Mouse (Mus musculus): ENCODE results near the gene Gm20695. TPM values are rescaled to one million over a fixed set of nuclear protein-coding genes. Genes with fewer than 3 reads are reported as not detected.

Gene Gm20695
- total RNA-seq, 4 experiments from 2014 or later = 0.87 to 1.0 TPM; not detected in 2

GRCm38 (mm10) chr16:3895173-3895792, 10.8 kb downstream of the Gm20695 start:
- peak; percentile 76 for DNase-seq (ENCODE audit: low spot score)

GRCm38 (mm10) chr16:3896046-3896445, 11.6 kb downstream of the Gm20695 start:
- no peak for DNase-seq (ENCODE audit: low spot score)

- no peak for DNase-seq (ENCODE audit: low spot score)
Measured at GRCm38 (mm10) chr16:3896553-3896952, 12.1 kb downstream of the Gm20695 start.

GRCm38 (mm10) chr16:3907471-3907870, 23.0 kb downstream of the Gm20695 start:
- DNase-seq (ENCODE audit: low spot score) = no peak

- DNase-seq (ENCODE audit: low spot score) = peak; percentile 93
Measured at GRCm38 (mm10) chr16:3908537-3909111, 24.2 kb downstream of the Gm20695 start, which contains the start of the genes 1700037C18Rik and Cluap1. Gene 1700037C18Rik (minus strand): TSS chr16:3908689. Gene Cluap1 (plus strand): TSS chr16:3908801.

GRCm38 (mm10) chr16:3909118-3909517, 24.7 kb downstream of the Gm20695 start:
- DNase-seq (ENCODE audit: low spot score) = no peak

- no peak for DNase-seq (ENCODE audit: low spot score)
Measured at GRCm38 (mm10) chr16:3920756-3921155, 36.3 kb downstream of the Gm20695 start.

- no peak for DNase-seq (ENCODE audit: low spot score)
Measured at GRCm38 (mm10) chr16:3923515-3923914, 39.1 kb downstream of the Gm20695 start.

GRCm38 (mm10) chr16:3923966-3924365, 39.5 kb downstream of the Gm20695 start:
- DNase-seq (ENCODE audit: low spot score) = no peak

- no peak for DNase-seq (ENCODE audit: low spot score)
Measured at GRCm38 (mm10) chr16:3928582-3928981, 44.1 kb downstream of the Gm20695 start.

GRCm38 (mm10) chr16:3929151-3929550, 44.7 kb downstream of the Gm20695 start:
- DNase-seq (ENCODE audit: low spot score) = peak; percentile 20

- DNase-seq (ENCODE audit: low spot score) = no peak
Measured at GRCm38 (mm10) chr16:3933536-3933935, 49.1 kb downstream of the Gm20695 start.

GRCm38 (mm10) chr16:3934091-3934490, 49.6 kb downstream of the Gm20695 start:
- no peak for DNase-seq (ENCODE audit: low spot score)

GRCm38 (mm10) chr16:3934701-3935100, 50.3 kb downstream of the Gm20695 start:
- DNase-seq (ENCODE audit: low spot score) = no peak

GRCm38 (mm10) chr16:3951141-3951540, 66.7 kb downstream of the Gm20695 start:
- DNase-seq (ENCODE audit: low spot score) = no peak

GRCm38 (mm10) chr16:3956369-3956768, 71.9 kb downstream of the Gm20695 start:
- peak; percentile 40 for DNase-seq (ENCODE audit: low spot score)

- DNase-seq (ENCODE audit: low spot score) = peak; percentile 55
Measured at GRCm38 (mm10) chr16:3959261-3959660, 74.8 kb downstream of the Gm20695 start.

GRCm38 (mm10) chr16:3964990-3965389, 80.5 kb downstream of the Gm20695 start:
- no peak for DNase-seq (ENCODE audit: low spot score)

- DNase-seq (ENCODE audit: low spot score) = no peak
Measured at GRCm38 (mm10) chr16:3965534-3965933, 81.1 kb downstream of the Gm20695 start.
